Mouse (Mus musculus): ENCODE measurements at regions not wholly inside any gene's neighbourhood (a gene's known extent, or its start where the extent isn't known, plus 50 kb on each side); places are given as distances from the start of the nearest gene placed in this dataset.

- TF ChIP-seq POLR2A (IDR thresholded peaks at IDR 0.05; ENCODE audit: extremely low read depth, insufficient read depth, low read length) (no peak), CTCF (IDR thresholded peaks at IDR 0.05; ENCODE audit: low read depth, low read length) (no peak)
Measured at GRCm38 (mm10) chr13:98578426-98579066, 58.7 kb downstream of the Tmem174 start.

Data from liver, adult 2 months (tissue).